Mouse (Mus musculus) lung, adult 2 months (tissue): ENCODE measurements at regions not wholly inside any gene's neighbourhood (a gene's known extent, or its start where the extent isn't known, plus 50 kb on each side); places are given as distances from the start of the nearest gene placed in this dataset.

Source experiments
- CTCF ChIP-seq: fragments of 200-500 bp; IDR thresholded peaks from 2 replicates; pipeline ENCODE4 v1.5.1; 2011; ENCODE audit warnings: mild to moderate bottlenecking, low read length, control low read depth; ENCODE audit not compliant: insufficient read depth
- POLR2A ChIP-seq: fragments of 200-500 bp; IDR thresholded peaks from 2 replicates; pipeline ENCODE4 v1.6.1; 2011; ENCODE audit warnings: low read depth, mild to moderate bottlenecking, control low read depth, low read length, borderline replicate concordance; ENCODE audit errors: extremely low read depth

GRCm38 (mm10) chr14:40681711-40682110 lies 211.4 kb downstream of the Sh2d4b start:
- TF ChIP-seq POLR2A = no peak
- no peak for TF ChIP-seq CTCF
